Mouse (Mus musculus) bone marrow macrophage, adult 2 months (primary cell): ENCODE measurements around the gene Bbs4. TPM values are rescaled to one million over a fixed set of nuclear protein-coding genes. Genes with fewer than 3 reads are reported as not detected.
A peak's percentile ranks its signal among the peaks of the same experiment; 100 is the strongest.

ENCODE experiments used
- H3K27ac ChIP-seq: 2 replicates; pipeline ENCODE4 v1.5.1; 2012; ENCODE audit warnings: low read depth, low read length; ENCODE audit not compliant: insufficient read depth
- H3K4me1 ChIP-seq: 2 replicates; pipeline ENCODE4 v1.6.1; 2012; ENCODE audit warnings: low read length; ENCODE audit not compliant: control insufficient read depth, insufficient read depth
- H3K4me3 ChIP-seq: 2 replicates; pipeline ENCODE4 v1.5.1; 2012; ENCODE audit warnings: mild to moderate bottlenecking, low read length, moderate library complexity; ENCODE audit not compliant: insufficient read depth
- CTCF ChIP-seq: IDR thresholded peaks from 2 replicates; pipeline ENCODE4 v1.5.1; 2012; ENCODE audit warnings: low read depth, mild to moderate bottlenecking, low read length, moderate library complexity
- POLR2A ChIP-seq: IDR thresholded peaks from 2 replicates; pipeline ENCODE4 v1.6.1; 2012; ENCODE audit warnings: mild to moderate bottlenecking, low read depth, low read length, borderline replicate concordance
- polyA plus RNA-seq: library from polyadenylated mRNA; stranded (reverse); fragments of >200 nt; gene quantifications from 2 replicates; pipeline ENCODE4 v1.2.4, GENCODE M21; 2012; ENCODE audit not compliant: missing spikeins, insufficient read depth, insufficient read length

Gene Bbs4
- polyA plus RNA-seq, 1 experiment, result 5.9 TPM

GRCm38 (mm10) chr9:59340002-59340401 is 13.3 kb downstream of the Bbs4 start:
- Histone ChIP-seq H3K27ac (no peak overlapping the region), H3K4me3 (no peak overlapping the region), H3K4me1 (peaks cover 3% of the 10 kb centered on the region; the same call in 1 of the 2 replicates)
- TF ChIP-seq CTCF, result peak; percentile 75
- TF ChIP-seq POLR2A, result no peak

DNA sequence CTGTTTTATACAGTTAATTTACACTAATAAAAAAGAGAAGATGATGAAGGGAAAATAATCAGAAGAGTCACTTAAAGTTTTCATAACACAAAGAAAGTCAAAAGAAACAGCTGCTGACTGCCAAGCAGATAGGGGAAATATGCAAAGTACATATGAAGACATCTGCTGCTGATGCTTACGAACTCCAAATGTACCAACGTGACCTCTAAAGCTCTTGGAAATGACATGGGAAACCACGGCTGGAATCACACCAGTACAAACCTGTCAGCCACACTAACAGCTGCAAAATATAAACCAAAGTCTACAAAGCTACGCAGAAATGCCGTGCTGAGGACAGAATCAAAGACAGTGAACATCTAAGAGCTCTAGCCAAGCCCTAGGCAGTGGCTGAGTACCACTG is 14.2 kb downstream of the Bbs4 start:
- H3K27ac ChIP-seq, result no peak overlapping the region
- TF ChIP-seq POLR2A, result no peak
- no peak for TF ChIP-seq CTCF
- no peak overlapping the region for H3K4me3 ChIP-seq
- H3K4me1 ChIP-seq, result peaks cover 3% of the 10 kb centered on the region; the same call in 1 of the 2 replicates

DNA sequence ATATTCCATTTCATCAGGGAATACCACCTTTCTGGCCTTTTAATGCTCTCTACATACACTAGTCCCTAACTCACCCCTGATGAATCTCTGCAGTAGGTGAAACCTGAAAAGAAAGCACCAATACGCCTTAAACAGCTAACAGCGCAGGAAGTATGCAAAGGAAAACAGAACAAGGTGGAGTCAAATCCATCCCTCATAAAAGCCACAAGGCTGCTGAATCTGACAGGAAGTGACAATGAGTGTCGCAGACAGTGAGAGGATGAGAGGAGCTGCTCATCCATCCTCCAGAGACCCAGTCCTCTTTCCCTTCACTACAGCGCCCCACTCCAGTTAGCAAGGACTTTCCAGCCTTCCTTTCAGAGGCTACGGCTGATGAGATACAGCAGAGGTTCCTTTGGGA is 14.9 kb downstream of the Bbs4 start:
- TF ChIP-seq CTCF, result no peak
- TF ChIP-seq POLR2A, result no peak
- Histone ChIP-seq H3K27ac (no peak overlapping the region), H3K4me3 (no peak overlapping the region), H3K4me1 (peaks cover 3% of the 10 kb centered on the region; the same call in 1 of the 2 replicates)

DNA sequence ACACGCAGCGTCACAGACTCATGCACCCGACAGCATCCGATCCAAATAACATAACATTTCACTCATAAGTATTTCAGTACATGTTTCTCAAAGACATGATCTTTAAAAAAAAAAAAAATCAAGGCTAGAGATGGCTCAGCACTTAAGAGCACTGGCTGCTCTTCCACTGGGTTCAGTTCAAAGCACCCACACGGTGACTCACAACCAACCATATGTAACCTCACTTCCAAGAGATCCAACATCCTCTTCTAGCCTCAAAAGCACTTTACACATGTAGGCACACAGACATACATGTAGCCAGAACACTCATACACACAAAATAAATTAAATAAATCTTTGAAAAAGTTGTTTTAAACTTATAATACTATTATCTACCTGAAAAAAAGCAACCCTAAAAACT is 15.4 kb downstream of the Bbs4 start:
- H3K4me3 ChIP-seq, result no peak overlapping the region
- peaks cover 3% of the 10 kb centered on the region; the same call in 1 of the 2 replicates for H3K4me1 ChIP-seq
- H3K27ac ChIP-seq, result no peak overlapping the region
- TF ChIP-seq CTCF (no peak), POLR2A (no peak)

DNA sequence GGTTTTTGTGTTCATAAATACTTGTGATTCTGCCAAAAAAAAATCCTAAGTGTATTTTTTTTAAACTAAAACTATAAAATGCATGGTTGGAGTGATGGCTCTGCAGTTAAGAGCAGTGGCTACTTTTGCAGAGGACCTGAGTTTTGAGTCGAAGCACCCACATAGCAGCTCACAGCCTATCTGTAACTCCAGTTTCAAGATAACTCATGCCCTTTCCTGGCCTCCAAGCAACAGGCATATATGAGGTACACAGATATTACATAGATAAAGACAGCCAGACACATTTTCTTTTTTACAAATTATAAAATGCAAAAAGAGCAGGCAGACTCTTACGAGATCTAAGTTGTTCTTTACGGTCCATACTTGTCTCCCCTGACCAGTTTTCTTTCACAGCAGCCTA is 16.8 kb downstream of the Bbs4 start:
- H3K27ac ChIP-seq, result no peak overlapping the region
- peaks cover 3% of the 10 kb centered on the region; the same call in 1 of the 2 replicates for H3K4me1 ChIP-seq
- H3K4me3 ChIP-seq, result no peak overlapping the region
- no peak for TF ChIP-seq POLR2A
- no peak for TF ChIP-seq CTCF

GRCm38 (mm10) chr9:59330055-59330454 is 23.3 kb downstream of the Bbs4 start:
- H3K4me1 ChIP-seq, result peaks cover 3% of the 10 kb centered on the region
- no peak for TF ChIP-seq POLR2A
- TF ChIP-seq CTCF, result no peak
- H3K27ac ChIP-seq, result no peak overlapping the region
- H3K4me3 ChIP-seq, result no peak overlapping the region

DNA sequence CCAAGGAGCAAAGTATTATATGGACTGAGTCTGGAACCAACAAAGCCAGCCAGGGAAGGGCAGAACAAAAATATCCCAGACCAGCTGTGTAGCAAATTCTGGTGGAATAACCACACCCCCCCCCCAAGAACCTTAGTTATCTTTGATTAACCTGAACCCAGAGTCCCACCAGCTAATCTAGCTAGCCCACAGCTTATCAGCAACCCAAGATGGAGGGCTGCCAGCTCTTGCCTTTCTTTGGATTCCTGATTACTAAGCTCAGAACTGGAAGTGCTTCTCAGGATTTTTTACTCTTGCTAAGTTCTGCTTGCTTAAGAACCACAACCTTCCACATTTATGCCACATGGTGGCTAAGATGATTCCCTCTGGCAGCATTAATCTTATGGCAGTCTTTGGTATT is 29.0 kb downstream of the Bbs4 start:
- no peak overlapping the region for H3K4me3 ChIP-seq
- TF ChIP-seq POLR2A (no peak), CTCF (no peak)
- no peak overlapping the region for H3K27ac ChIP-seq
- H3K4me1 ChIP-seq, result no peaks in the 10 kb centered on the region

GRCm38 (mm10) chr9:59316206-59316605 is 37.1 kb downstream of the Bbs4 start:
- Histone ChIP-seq H3K4me3 (no peak overlapping the region), H3K27ac (no peak overlapping the region), H3K4me1 (no peaks in the 10 kb centered on the region)
- TF ChIP-seq POLR2A (no peak), CTCF (no peak)

DNA sequence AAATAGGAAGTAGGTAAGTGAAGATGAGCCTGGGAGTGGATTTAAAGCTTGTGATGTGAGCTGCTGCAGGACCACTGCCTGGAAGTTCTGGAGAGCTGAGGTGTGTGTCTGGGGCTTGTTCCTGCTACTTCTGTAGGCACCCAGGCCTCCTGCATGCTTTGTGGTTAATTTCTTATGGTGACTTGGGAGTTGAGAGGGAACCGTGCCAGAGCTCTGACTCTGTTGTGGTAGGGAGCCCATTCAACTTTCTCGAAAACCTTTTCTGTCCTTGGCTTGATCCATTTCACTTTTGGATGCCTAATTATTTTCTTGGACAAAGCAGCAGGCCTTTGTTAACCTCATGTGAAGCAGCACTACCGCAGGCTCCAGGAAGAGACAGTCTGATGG is 42.0 kb downstream of the Bbs4 start:
- H3K27ac ChIP-seq, result no peak overlapping the region
- H3K4me1 ChIP-seq, result no peaks in the 10 kb centered on the region
- TF ChIP-seq CTCF (no peak), POLR2A (no peak)
- H3K4me3 ChIP-seq, result no peak overlapping the region

DNA sequence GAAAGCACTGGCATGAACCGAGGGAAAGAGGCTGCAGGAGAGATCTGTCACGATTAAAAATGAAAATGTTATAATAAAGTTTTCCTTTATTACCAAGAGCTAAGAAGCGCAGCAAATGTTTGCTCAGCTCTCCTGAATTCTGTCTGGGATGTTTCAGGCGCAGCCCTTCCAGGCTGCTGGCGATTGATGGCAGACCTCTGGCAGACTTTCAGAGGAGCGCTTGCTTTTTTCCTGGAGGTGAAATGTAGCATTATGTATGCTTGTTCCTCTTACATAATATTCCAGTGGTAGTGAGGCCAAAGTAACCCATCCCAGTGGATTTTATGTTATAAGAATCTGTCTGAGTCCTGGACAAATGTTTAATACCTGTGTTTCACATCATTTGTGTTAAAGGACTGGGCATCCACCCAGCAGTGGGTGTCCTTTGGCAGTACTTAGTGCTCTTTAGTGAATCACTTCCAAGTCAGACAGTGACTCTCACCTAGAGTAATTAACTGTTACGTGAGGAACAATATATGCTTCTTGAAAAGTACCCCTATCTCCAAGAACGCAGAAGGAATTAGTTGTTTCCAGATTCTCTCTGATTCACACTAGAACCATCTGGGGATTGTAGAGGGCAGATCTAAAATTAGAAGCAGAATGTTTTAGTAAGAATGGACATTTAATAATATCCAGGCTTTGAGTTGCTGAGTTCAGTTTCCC is 42.6 kb downstream of the Bbs4 start:
- no peaks in the 10 kb centered on the region for H3K4me1 ChIP-seq
- H3K27ac ChIP-seq, result no peak overlapping the region
- no peak overlapping the region for H3K4me3 ChIP-seq
- TF ChIP-seq POLR2A (no peak), CTCF (no peak)

DNA sequence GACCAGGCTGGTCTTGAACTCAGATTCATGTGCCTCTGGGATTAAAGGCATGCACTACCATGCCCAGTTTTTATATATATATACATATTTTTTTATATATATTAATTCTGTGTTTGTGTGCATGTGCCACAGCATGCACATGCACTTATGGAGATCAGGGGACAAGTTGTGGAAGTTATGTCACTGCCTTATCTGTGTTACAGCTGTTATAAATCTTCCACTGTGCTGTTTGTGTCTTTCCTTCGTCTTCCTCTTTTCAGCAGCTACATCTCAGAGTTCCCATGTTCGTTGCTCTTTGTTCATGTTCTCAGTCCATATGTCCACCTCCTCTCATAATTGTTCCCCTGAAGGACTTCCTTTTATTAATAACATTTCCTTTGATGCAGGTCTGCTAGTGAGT is 45.4 kb downstream of the Bbs4 start:
- Histone ChIP-seq H3K27ac (no peak overlapping the region), H3K4me3 (no peak overlapping the region), H3K4me1 (0 out of 2 replicates have a peak, but pooled peaks cover 2% of the 10 kb centered on the region)
- TF ChIP-seq POLR2A, result no peak
- TF ChIP-seq CTCF, result no peak
